13 mouse cellular contexts compared by ENCODE assay signal in the genomic region with DNA sequence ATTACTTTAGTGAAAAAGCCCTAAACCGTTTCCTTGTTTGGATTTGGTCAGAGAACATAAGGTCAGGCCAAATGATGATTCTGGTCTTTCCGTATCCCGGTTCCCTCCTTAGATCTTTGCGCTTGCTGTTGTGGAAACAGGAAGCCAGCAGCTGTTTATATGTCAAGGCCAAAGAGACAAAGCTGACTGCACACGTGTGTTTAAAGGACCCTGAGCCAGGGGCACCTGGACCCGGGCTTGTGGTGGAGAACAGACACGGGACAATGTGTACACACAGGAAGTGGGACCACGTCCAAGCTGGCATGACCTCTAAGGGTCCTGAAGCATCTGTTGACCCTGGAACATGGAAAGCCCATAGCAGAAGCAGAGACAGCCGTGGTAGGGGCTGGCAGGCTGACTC.
DNase-seq lines count a peak whose midpoint lies in the region; ATAC-seq lines count a peak whose summit lies in the region.
"Had no signal": no experiment of that assay in that cellular context is flagged by ENCODE, and none has a peak within 500 bp of the region (broad histone marks: within the 10 kb centered on the region; RNA-seq: fewer than 3 reads in every experiment).

No protein-coding gene starts in this region.

- WGBS in heart, embryonic 12.5 days: 64% methylated on average over 9 of the region's 9 CpGs
- WGBS in midbrain, embryonic 10.5 days: 84% methylated on average over 9 of the region's 9 CpGs
- WGBS in midbrain, embryonic 13.5 days: 86% methylated on average over 9 of the region's 9 CpGs
- 79% methylated on average over 9 of the region's 9 CpGs for WGBS in hindbrain, embryonic 16.5 days

- peaks cover 18% of the 10 kb centered on the region for H3K9me3 ChIP-seq in heart, embryonic 12.5 days (replicated peaks)
- H3K9me3 ChIP-seq in midbrain, embryonic 10.5 days (replicated peaks): peaks cover 5% of the 10 kb centered on the region; the same call in 1 of the 2 replicates
- H3K9me3 ChIP-seq in midbrain, embryonic 13.5 days: no peaks in the 10 kb centered on the region
- H3K9me3 ChIP-seq in hindbrain, embryonic 16.5 days (ENCODE audit: control insufficient read depth, low read length): no peaks in the 10 kb centered on the region
- H3K9me3 ChIP-seq: embryonic facial prominence, embryonic 13.5 days had no signal

- H3K36me3 ChIP-seq in heart, embryonic 12.5 days: no peaks in the 10 kb centered on the region
- no peaks in the 10 kb centered on the region for H3K36me3 ChIP-seq in midbrain, embryonic 10.5 days
- no peaks in the 10 kb centered on the region for H3K36me3 ChIP-seq in midbrain, embryonic 13.5 days
- no peaks in the 10 kb centered on the region for H3K36me3 ChIP-seq in hindbrain, embryonic 16.5 days (ENCODE audit: control insufficient read depth, insufficient read depth, low read length)
- H3K36me3 ChIP-seq: embryonic facial prominence, embryonic 13.5 days; G1E had no signal

- no peak overlapping the region for H3K4me3 ChIP-seq in heart, embryonic 12.5 days
- H3K4me3 ChIP-seq in midbrain, embryonic 10.5 days: no peak overlapping the region
- H3K4me3 ChIP-seq in midbrain, embryonic 13.5 days (replicated peaks): no peak overlapping the region
- H3K4me3 ChIP-seq in hindbrain, embryonic 16.5 days (ENCODE audit: low read length): no peak overlapping the region
- H3K4me3 ChIP-seq: embryonic facial prominence, embryonic 13.5 days; gastrocnemius, adult 2 months had no signal

- H3K4me1 ChIP-seq in heart, embryonic 12.5 days (replicated peaks): peaks cover 9% of the 10 kb centered on the region
- H3K4me1 ChIP-seq in midbrain, embryonic 10.5 days: peaks cover 19% of the 10 kb centered on the region
- H3K4me1 ChIP-seq in midbrain, embryonic 13.5 days (replicated peaks): 0 out of 2 replicates have a peak, but pooled peaks cover 8% of the 10 kb centered on the region
- H3K4me1 ChIP-seq in hindbrain, embryonic 16.5 days (ENCODE audit: control insufficient read depth, insufficient read depth, low read depth, low read length): peaks cover 4% of the 10 kb centered on the region

- ATAC-seq in heart, embryonic 12.5 days (ENCODE audit: insufficient number of reproducible peaks, low FRiP score): no peak
- no peak for ATAC-seq in midbrain, embryonic 13.5 days
- no peak for ATAC-seq in hindbrain, embryonic 16.5 days
- ATAC-seq in cerebellum, adult (ENCODE audit: insufficient number of reproducible peaks, low FRiP score, low TSS enrichment): no peak

- peak; percentile 7 to 12 for DNase-seq in heart, adult 9 months (ENCODE audit: low spot score in 2 of 2)
- no peak for DNase-seq in midbrain, embryonic 10.5 days (ENCODE audit: low spot score)
- DNase-seq in adrenal gland, postnatal 14 days: peak; percentile 78
- DNase-seq in lung, postnatal 14 days: peak; percentile 59
- DNase-seq: gastrocnemius, adult 2 months; heart, postnatal 4 days; thymus, postnatal 14 days had no signal

- H3K27me3 ChIP-seq in heart, embryonic 12.5 days (replicated peaks): no peaks in the 10 kb centered on the region
- H3K27me3 ChIP-seq in midbrain, embryonic 10.5 days (ENCODE audit: low read depth, poor library complexity, severe bottlenecking): no peaks in the 10 kb centered on the region
- H3K27me3 ChIP-seq in midbrain, embryonic 13.5 days: no peaks in the 10 kb centered on the region
- H3K27me3 ChIP-seq in hindbrain, embryonic 16.5 days (replicated peaks; ENCODE audit: control insufficient read depth, insufficient read depth, low read length): no peaks in the 10 kb centered on the region
- H3K27me3 ChIP-seq: embryonic facial prominence, embryonic 13.5 days had no signal

- H3K27ac ChIP-seq in heart, embryonic 12.5 days (ENCODE audit: poor library complexity, severe bottlenecking): no peak overlapping the region
- H3K27ac ChIP-seq in midbrain, embryonic 10.5 days (replicated peaks): 0 out of 2 replicates have a peak overlapping the region, but pooled peaks have one; percentile 42
- H3K27ac ChIP-seq in midbrain, embryonic 13.5 days: no peak overlapping the region
- H3K27ac ChIP-seq in hindbrain, embryonic 16.5 days (ENCODE audit: low read depth, low read length): no peak overlapping the region
- H3K27ac ChIP-seq: embryonic facial prominence, embryonic 13.5 days; gastrocnemius, adult 2 months had no signal

- H3K4me2 ChIP-seq in heart, embryonic 12.5 days: no peak overlapping the region
- H3K4me2 ChIP-seq in midbrain, embryonic 13.5 days (replicated peaks): no peak overlapping the region
- no peak overlapping the region for H3K4me2 ChIP-seq in hindbrain, embryonic 16.5 days (ENCODE audit: low read length)
- H3K4me2 ChIP-seq: embryonic facial prominence, embryonic 13.5 days had no signal

- H3K9ac ChIP-seq in heart, embryonic 12.5 days: no peak overlapping the region
- no peak overlapping the region for H3K9ac ChIP-seq in midbrain, embryonic 13.5 days (replicated peaks)
- H3K9ac ChIP-seq in hindbrain, embryonic 16.5 days (ENCODE audit: low read depth, low read length): no peak overlapping the region
- H3K9ac ChIP-seq: embryonic facial prominence, embryonic 13.5 days had no signal
